Mouse (Mus musculus) olfactory bulb, adult 2 months (tissue): ENCODE results near the gene Dhx8. TPM values are rescaled to one million over a fixed set of nuclear protein-coding genes. Genes with fewer than 3 reads are reported as not detected.

ENCODE experiments used
- H3K27ac ChIP-seq: fragments of 200-500 bp; 2 replicates; pipeline ENCODE4 v1.5.1; 2012; ENCODE audit warnings: low read depth, low read length; ENCODE audit not compliant: insufficient read depth
- H3K4me1 ChIP-seq: fragments of 200-500 bp; 2 replicates; pipeline ENCODE4 v1.6.1; 2012; ENCODE audit warnings: low read length; ENCODE audit not compliant: control insufficient read depth, insufficient read depth
- H3K4me3 ChIP-seq: fragments of 200-500 bp; 2 replicates; pipeline ENCODE4 v1.5.1; 2012; ENCODE audit warnings: mild to moderate bottlenecking, low read depth, low read length, moderate library complexity; ENCODE audit not compliant: insufficient read depth
- CTCF ChIP-seq: fragments of 200-500 bp; IDR thresholded peaks from 2 replicates; pipeline ENCODE4 v1.5.1; 2012; ENCODE audit warnings: low read depth, mild to moderate bottlenecking, low read length, moderate library complexity; ENCODE audit not compliant: insufficient read depth
- POLR2A ChIP-seq: fragments of 200-500 bp; IDR thresholded peaks from 2 replicates; pipeline ENCODE4 v1.6.1; 2012; ENCODE audit warnings: mild to moderate bottlenecking, low read depth, low read length, moderate library complexity; ENCODE audit not compliant: insufficient read depth
- WGBS: fragments of 180-500 bp; shearing (Covaris S2); methylation state at CpG from one replicate; pipeline ENCODE4 v1.1.7; 2018; 5-methylcytosine and 5-hydroxymethylcytosine counted together
- polyA plus RNA-seq: library from polyadenylated mRNA; stranded (reverse); fragments of >200 nt; gene quantifications from 2 replicates; pipeline ENCODE4 v1.2.4, GENCODE M21; 2012; ENCODE audit warnings: low replicate concordance; ENCODE audit not compliant: missing spikeins, insufficient read depth, insufficient read length

Dhx8 gene
- polyA plus RNA-seq, 1 experiment = not detected

GRCm38 (mm10) chr11:101785143-101785851 lies 52.6 kb downstream of the Dhx8 start, which contains the start of gene Etv4:
Etv4 (minus strand) TSS chr11:101785371.
- 1% methylated on average over 35 of the region's 35 CpGs for WGBS
- H3K27ac ChIP-seq = no peak within 1 kb of the TSS

GRCm38 (mm10) chr11:101785852-101786205 lies 53.1 kb downstream of the Dhx8 start:
- H3K4me1 ChIP-seq = peaks cover 29% of the 10 kb centered on the region
- H3K27ac ChIP-seq = no peak overlapping the region
- no peak for TF ChIP-seq POLR2A
- TF ChIP-seq CTCF = no peak
- no peak overlapping the region for H3K4me3 ChIP-seq
- WGBS = 10% methylated on average over 7 of the region's 7 CpGs

More at GRCm38 (mm10) chr11:101785143-101785851, 52.6 kb downstream of the Dhx8 start, which contains the start of gene Etv4:
- TF ChIP-seq CTCF (no peak), POLR2A (no peak)
- peak within 1 kb of the TSS; percentile 54 for H3K4me3 ChIP-seq
- peaks cover 30% of the 10 kb centered on the region for H3K4me1 ChIP-seq

DNA sequence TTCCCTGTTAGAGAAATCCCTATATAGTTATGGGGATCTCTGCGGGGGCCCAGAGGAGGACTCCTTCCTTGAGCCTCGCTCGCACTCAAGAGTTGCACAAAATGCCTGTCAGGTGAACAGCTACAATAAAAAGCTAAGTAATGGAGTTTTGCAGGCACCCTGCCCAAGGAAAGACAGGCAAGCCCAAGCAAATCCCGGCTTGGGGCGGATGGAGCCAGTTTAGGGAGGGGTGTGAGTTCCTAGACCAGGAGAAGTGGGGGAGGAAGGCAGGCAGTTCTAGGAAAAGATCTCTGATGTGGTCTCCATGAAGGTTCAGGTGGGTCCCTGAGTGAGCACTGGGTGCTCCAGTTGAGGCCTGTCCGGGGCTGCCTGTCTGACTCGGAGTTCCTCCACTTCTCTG lies 53.9 kb downstream of the Dhx8 start:
- WGBS = 66% methylated on average over 7 of the region's 7 CpGs
- H3K4me1 ChIP-seq = peaks cover 35% of the 10 kb centered on the region
- no peak overlapping the region for H3K27ac ChIP-seq
- no peak overlapping the region for H3K4me3 ChIP-seq
- TF ChIP-seq POLR2A (no peak), CTCF (no peak)

DNA sequence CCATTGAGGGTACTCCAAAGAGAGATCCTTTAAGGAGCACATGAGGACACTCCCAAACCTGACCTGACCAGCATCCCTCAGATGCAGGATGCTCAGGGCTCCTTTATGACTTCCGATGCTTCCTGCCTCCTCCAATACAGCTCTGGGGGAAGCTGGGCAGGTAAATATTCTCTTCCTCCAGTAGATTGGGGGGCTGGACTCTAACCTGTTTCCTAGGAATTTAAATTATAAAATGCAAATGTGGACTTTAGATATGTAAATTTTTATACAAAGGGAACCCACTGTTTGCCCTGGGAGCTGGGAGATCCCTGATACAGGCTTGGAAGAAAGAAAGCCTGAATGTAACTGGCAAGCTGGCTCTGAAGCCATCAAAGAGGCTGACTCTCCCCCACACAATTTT lies 54.7 kb downstream of the Dhx8 start:
- no peak overlapping the region for H3K27ac ChIP-seq
- TF ChIP-seq POLR2A (no peak), CTCF (no peak)
- no peak overlapping the region for H3K4me3 ChIP-seq
- 92% methylated on average over 1 of the region's 1 CpGs for WGBS
- H3K4me1 ChIP-seq = peaks cover 31% of the 10 kb centered on the region

DNA sequence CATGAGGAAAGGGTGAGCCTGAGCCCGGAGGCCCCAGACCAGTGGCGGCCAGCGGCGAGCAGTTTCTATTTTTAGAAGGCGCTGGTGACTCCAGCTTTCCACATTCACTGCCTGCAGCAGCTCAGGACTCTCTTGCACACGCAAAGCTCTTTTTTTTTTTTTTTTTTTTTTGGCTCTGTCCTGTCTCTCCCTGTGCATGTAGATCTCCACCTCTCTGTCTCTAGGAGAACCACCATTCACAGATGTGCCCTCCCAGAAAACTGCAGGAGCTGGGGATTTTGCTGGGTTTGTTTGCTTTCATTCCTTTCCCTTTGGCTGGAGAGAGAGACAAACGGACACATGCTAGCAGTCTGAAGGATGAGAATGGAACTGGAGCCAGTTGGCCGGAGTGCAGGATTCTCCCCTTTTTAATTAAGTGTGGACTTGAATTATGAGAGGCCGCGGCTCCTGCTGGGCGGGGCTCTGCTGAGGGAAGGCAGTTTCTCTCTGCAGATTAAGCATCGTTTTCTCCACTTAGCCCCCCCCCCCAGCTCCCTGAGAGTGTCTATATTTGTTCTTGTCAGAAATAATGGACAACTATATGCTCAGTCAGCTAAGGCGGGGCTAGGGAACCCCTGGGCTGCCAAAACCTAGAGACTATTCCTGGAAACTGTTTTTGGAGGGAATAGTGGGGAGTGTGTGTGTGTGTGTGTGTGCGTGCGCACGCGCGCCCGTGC lies 58.2 kb downstream of the Dhx8 start:
- Histone ChIP-seq H3K27ac (no peak overlapping the region), H3K4me1 (peaks cover 10% of the 10 kb centered on the region), H3K4me3 (no peak overlapping the region)
- 24% methylated on average over 19 of the region's 19 CpGs for WGBS
- TF ChIP-seq CTCF (no peak), POLR2A (no peak)

DNA sequence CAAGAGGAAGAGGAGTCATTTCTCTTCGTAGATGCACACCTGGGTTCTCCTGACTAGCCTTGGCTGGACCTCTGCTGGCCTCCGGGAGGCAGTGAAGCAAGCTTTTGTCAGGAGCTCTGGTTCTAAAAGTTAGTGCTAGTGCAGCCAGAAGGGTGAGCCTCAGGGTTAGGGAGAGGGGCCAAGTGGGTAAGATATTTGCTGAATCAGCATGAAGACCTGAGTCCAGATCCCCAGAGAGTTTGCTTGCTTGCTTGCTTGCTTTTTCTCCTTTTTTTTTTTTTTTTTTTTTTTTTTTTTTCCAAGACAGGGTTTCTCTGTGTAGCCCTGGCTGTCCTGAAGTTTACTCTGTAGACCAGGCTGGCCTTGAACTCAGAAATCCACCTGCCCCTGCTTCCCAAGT lies 64.6 kb downstream of the Dhx8 start:
- WGBS = 81% methylated on average over 2 of the region's 2 CpGs
- no peaks in the 10 kb centered on the region for H3K4me1 ChIP-seq
- no peak overlapping the region for H3K4me3 ChIP-seq
- no peak overlapping the region for H3K27ac ChIP-seq
- TF ChIP-seq POLR2A (no peak), CTCF (no peak)

DNA sequence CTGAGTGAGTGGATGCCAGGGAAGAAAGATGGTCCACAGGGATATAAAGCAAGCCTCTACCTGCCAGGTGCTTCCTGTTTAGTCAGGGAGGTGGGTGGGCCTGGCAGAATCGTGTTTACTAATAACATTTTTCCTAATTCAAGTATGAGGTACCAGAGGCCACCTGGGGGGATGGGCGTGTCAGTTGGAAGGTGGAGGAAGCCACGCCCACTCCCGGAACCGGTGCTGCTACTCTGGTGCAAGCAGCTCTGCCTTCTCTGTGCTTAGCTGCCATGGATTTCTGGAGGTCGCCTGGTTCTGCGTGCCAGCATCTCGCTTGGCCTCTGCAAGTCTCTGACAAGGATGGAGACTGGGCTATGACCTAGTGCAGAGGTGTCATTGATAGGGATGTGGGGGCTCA lies 65.4 kb downstream of the Dhx8 start:
- 51% methylated on average over 8 of the region's 8 CpGs for WGBS
- Histone ChIP-seq H3K27ac (no peak overlapping the region), H3K4me3 (no peak overlapping the region), H3K4me1 (no peaks in the 10 kb centered on the region)
- no peak for TF ChIP-seq POLR2A

- H3K4me3 ChIP-seq = no peak overlapping the region
- no peak overlapping the region for H3K27ac ChIP-seq
- TF ChIP-seq POLR2A (no peak), CTCF (no peak)
- no peaks in the 10 kb centered on the region for H3K4me1 ChIP-seq
- WGBS = 16% methylated on average over 5 of the region's 5 CpGs
These were observed 68.7 kb downstream of the Dhx8 start for GRCm38 (mm10) chr11:101801386-101801785.

DNA sequence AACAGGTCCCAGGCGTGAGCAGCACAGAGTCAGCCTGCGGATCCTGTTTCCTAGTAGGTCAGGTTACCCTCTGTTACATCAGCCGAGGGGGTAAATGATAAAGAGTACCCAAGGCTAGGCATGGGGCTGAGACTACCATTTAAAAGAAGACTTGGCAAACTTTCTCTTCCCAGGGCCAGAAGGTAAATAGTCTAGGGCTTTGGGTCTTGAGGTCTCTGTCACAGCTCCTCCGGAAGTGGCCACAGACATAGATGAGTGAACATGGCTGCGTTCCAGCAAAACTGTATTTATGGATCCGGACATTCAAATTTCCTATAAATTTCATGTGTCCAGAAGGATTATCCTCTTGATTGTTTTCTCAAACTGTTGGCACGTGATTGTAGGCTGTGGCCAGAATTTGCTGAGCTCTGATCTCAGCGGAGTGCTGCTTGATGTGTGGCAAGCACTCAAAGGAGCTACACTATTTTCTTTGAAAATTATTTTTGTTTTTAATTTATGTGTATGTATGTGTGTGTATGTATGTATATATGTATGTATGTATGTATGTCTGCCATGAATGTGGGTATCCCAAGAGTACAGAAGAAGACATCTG lies 72.5 kb downstream of the Dhx8 start:
- H3K27ac ChIP-seq = no peak overlapping the region
- 85% methylated on average over 8 of the region's 8 CpGs for WGBS
- H3K4me1 ChIP-seq = peaks cover 10% of the 10 kb centered on the region
- H3K4me3 ChIP-seq = no peak overlapping the region
- TF ChIP-seq CTCF (no peak), POLR2A (no peak)
